Mouse (Mus musculus) ES-Bruce4 (cell line): ENCODE results near the gene Abcd3.

ENCODE experiments used
- CTCF ChIP-seq: IDR thresholded peaks from one replicate; pipeline ENCODE4 v1.8.1; 2011; ENCODE audit warnings: low read depth, low read length
- EP300 ChIP-seq: IDR thresholded peaks from 2 replicates; pipeline ENCODE4 v1.6.1; 2011; ENCODE audit warnings: low read depth, low read length; ENCODE audit not compliant: insufficient read depth
- POLR2A ChIP-seq: IDR thresholded peaks from one replicate; pipeline ENCODE4 v1.8.1; 2011; ENCODE audit warnings: low read length; ENCODE audit not compliant: insufficient read depth

GRCm38 (mm10) chr3:121715336-121715735 is 99.8 kb downstream of the Abcd3 start:
- TF ChIP-seq CTCF (no peak), POLR2A (no peak), EP300 (no peak)
